Mouse (Mus musculus) cortical plate, adult 2 months (tissue): ENCODE measurements around the gene Tspan9. TPM values are rescaled to one million over a fixed set of nuclear protein-coding genes. Genes with fewer than 3 reads are reported as not detected.

Experiments used
- H3K27ac ChIP-seq: fragments of 200-500 bp; 2 replicates; pipeline ENCODE4 v1.5.1; 2012; ENCODE audit warnings: low read length, control low read depth, inconsistent platforms; ENCODE audit not compliant: insufficient read depth
- H3K4me1 ChIP-seq: fragments of 200-500 bp; 2 replicates; pipeline ENCODE4 v1.6.1; 2011; ENCODE audit warnings: low read length; ENCODE audit not compliant: control insufficient read depth, insufficient read depth
- H3K4me3 ChIP-seq: fragments of 200-500 bp; 2 replicates; pipeline ENCODE4 v1.5.1; 2011; ENCODE audit warnings: mild to moderate bottlenecking, low read length, control low read depth; ENCODE audit not compliant: insufficient read depth
- CTCF ChIP-seq: fragments of 200-500 bp; IDR thresholded peaks from 2 replicates; pipeline ENCODE4 v1.5.1; 2011; ENCODE audit warnings: mild to moderate bottlenecking, control low read depth, low read length; ENCODE audit not compliant: insufficient read depth; ENCODE audit errors: extremely low read depth
- POLR2A ChIP-seq: fragments of 200-500 bp; IDR thresholded peaks from 2 replicates; pipeline ENCODE4 v1.6.1; 2011; ENCODE audit warnings: mild to moderate bottlenecking, low read length, control low read depth; ENCODE audit not compliant: insufficient read depth; ENCODE audit errors: extremely low read depth
- polyA plus RNA-seq: library from polyadenylated mRNA; depleted of rRNA; stranded (reverse); fragments of >200 nt; gene quantifications from 2 replicates; pipeline ENCODE4 v1.2.3, GENCODE M21; 2012

Tspan9 gene
- polyA plus RNA-seq, 1 experiment = 55.5 TPM

DNA sequence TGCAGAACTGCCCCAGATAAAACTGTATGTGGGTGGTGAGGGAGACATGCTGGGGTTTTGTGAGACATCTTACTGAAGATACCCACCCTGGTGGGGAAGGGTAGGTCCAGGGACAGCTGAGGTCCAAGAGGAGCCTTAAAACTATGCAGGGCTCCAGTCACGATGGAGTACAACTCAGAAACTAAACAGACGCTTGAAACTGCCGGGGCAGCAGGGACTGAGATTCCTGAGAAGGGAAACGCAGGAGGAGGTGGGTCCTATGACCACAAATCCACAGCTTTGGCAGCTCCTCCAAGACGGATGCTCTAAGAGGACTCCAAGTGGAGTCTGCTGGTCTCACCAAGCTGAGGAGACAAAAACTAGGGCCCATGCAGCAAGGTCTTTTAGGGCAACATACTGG is 21.3 kb downstream of the Tspan9 start:
- no peak overlapping the region for H3K4me3 ChIP-seq
- H3K4me1 ChIP-seq = no peaks in the 10 kb centered on the region; the same call in none of the 2 replicates
- TF ChIP-seq POLR2A = no peak
- TF ChIP-seq CTCF = no peak
- peak overlapping the region; percentile 41; the same call in 1 of the 2 replicates for H3K27ac ChIP-seq

DNA sequence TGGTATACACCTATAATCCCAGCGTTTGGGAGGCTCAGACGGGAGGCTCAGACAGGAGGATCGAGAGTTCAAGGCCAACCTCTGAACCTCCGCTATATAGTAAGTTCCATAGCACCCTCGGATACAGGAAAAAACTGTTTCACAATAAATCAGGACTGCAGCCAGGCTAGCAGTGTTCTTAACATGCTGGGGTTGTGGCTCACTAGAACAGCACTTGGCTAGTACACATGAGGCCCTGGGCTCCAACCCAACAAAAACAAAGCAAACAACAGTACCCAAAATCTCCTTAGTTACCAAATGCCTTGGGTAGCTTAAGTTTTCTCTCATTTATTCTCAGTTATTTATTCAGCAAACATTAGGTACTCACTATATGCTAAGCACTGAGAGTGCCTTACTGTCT is 21.7 kb downstream of the Tspan9 start:
- H3K4me3 ChIP-seq = no peak overlapping the region
- no peaks in the 10 kb centered on the region; the same call in none of the 2 replicates for H3K4me1 ChIP-seq
- H3K27ac ChIP-seq = no peak overlapping the region
- TF ChIP-seq POLR2A (no peak), CTCF (no peak)

DNA sequence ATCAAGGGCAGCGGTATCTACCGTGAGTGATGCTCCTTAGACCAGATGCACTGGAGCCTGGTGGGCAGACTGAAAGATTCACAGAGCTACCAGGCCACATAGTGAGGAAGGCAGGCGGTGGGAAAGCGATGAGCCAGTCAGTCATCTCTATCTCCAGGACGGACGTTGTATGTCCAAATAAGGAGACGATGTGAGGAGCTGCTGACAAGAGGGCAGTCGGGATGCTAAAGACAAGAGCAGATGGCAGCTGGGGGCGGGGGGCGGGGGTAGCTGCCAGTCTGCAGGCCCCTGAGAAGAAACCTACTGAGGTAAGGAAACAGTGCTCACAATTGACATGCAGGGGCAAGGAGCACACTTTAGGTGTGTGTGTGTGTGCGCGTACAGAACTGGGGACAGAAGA is 22.6 kb downstream of the Tspan9 start:
- H3K27ac ChIP-seq = no peak overlapping the region

DNA sequence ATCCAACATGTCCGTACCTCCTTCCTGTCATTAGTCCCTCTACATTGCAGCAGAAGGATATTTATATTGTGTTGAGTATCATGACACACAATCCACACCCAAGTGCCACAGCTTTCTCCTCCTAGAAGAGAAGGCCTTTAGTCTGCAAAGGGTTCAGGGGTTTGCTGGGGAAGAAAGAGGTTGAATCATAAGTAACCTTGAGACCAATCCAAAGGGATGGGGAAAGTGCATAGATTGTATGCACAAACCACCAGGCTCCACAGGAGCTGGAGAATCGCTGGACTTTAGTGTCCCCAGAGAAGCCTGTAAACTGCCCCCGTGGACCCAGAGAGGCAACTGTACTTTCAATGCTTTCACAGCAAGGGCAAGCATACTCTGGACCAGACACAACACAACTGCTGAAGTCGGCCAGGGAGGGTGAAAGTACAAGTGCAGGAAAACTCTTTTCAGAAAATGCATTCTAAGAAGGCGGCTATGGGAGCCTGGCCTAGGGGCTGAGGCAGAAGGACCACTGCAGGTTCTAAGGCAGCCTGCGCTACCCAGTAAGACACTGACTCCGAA is 24.6 kb downstream of the Tspan9 start:
- no peak overlapping the region for H3K4me3 ChIP-seq
- TF ChIP-seq POLR2A = no peak
- H3K27ac ChIP-seq = no peak overlapping the region
- H3K4me1 ChIP-seq = peaks cover 1% of the 10 kb centered on the region

More for the DNA sequence above, 22.6 kb downstream of the Tspan9 start:
- Histone ChIP-seq H3K4me1 (no peaks in the 10 kb centered on the region; the same call in none of the 2 replicates), H3K4me3 (no peak overlapping the region)
- TF ChIP-seq POLR2A (no peak), CTCF (no peak)

DNA sequence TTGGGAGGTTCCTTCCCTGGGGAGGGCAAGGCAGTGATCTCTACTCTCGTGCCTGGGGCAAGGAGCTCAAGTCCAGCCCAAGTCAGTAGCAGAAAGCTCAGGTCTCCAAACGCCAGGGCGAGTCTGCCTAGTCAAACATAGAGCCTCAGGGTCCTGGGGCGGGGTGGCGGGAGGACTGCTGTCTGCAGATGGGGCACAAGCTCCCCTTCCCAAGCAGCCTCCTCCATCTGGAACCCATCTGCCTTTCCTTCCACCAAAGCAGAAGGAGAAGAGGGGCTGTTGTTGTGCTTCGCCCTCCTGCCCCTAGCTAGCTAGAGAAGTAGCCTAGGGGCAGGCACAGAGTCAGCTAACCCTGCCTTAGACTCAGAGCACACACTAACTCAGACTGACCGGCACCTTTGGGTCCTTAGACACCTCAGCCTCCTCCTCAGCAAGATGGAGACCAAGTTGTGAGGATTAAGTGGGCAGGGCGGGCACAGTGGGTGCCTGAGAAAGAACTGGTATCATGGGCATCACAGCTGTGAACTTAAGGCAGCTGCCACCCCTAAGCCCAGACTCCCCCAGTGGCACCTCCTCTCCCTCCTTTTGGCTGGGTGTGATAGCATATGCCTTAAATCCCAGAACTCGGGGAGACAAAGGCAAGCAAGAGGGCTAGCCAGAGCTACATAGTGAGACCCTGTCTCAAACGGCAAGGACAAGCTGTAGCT is 26.4 kb downstream of the Tspan9 start:
- H3K27ac ChIP-seq = no peak overlapping the region
- peaks cover 1% of the 10 kb centered on the region; the same call in 1 of the 2 replicates for H3K4me1 ChIP-seq
- H3K4me3 ChIP-seq = no peak overlapping the region
- TF ChIP-seq CTCF = no peak
- no peak for TF ChIP-seq POLR2A

DNA sequence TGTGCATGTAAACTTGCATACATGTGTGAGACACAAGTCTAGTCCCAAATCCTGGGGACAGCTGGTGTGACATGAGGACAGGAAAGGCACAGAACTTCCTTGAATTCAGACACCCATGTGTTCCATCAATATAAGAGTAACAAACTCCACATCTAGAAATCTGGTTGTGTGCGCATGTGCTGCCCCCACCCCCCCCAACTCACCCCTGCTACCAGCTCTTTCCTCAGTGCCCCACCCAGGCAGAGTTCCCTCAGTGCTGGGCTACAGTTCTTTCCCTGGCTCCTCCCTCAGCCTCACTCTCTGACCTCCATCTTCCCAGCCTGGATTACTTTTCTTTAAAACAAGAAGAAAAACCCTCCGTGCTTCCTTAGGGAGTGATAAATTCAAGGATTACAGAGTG is 27.1 kb downstream of the Tspan9 start:
- Histone ChIP-seq H3K4me3 (no peak overlapping the region), H3K4me1 (0 out of 2 replicates have a peak, but pooled peaks cover 1% of the 10 kb centered on the region), H3K27ac (no peak overlapping the region)
- TF ChIP-seq POLR2A (no peak), CTCF (no peak)

DNA sequence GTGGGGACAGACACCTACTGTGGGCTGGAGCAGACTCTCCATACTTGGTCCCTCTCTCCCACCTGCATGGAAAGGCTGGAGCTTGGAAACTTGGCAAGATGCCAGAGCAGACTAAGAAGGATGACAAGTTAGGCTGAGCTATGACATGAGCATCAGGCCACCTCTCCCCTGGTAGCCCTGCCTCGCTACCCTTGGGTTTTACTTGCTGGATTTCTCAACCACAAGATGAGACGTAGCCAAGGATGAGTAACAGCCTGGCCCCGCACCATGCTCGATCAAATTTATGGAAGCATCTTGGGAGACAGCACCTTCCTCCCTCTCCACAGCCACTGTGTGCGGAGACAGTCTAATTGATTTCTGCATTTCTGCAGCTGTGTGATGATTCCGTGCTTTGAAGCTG is 28.3 kb downstream of the Tspan9 start:
- TF ChIP-seq CTCF (no peak), POLR2A (no peak)
- 0 out of 2 replicates have a peak, but pooled peaks cover 1% of the 10 kb centered on the region for H3K4me1 ChIP-seq
- no peak overlapping the region for H3K27ac ChIP-seq
- H3K4me3 ChIP-seq = no peak overlapping the region

DNA sequence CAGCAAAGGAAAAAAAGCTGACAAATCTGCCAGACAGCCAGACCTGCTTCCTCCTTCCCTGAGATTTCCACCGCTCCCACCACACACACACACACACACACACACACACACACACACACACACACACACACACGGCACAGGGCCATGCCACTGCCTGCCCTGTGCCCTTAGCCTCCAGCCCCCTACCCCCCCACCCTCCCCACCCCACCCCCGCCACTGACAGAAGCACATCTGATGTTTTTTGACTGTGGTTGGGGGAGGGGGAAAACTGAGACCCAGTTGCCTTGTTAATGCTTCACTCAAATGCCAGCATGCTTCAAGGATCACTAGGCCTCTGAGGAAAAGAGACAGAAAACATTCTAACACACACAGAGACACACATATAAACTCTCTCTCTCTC is 30.8 kb downstream of the Tspan9 start:
- no peak for TF ChIP-seq POLR2A
- no peak for TF ChIP-seq CTCF
- H3K4me1 ChIP-seq = 0 out of 2 replicates have a peak, but pooled peaks cover 1% of the 10 kb centered on the region
- no peak overlapping the region for H3K27ac ChIP-seq
- H3K4me3 ChIP-seq = no peak overlapping the region

DNA sequence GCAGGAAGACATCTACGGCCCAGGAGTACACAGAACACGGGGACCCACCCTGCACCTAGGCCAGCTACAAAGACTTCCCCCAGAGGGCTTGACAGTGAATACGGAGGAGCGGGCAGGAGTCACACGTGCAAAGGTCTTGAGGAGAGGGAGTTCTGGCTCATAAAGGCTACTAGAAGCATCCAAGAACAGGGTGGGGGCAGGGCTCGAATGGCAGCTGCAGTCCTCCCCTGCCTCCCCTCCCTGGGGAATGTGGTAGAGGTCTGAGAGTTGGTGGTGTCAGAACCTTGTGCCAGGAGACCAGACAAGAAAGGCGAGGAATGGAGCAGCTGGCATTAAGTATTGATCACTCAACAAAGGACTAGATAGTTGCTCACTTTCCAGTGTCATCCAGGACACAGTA is 31.6 kb downstream of the Tspan9 start:
- H3K4me1 ChIP-seq = 0 out of 2 replicates have a peak, but pooled peaks cover 1% of the 10 kb centered on the region
- H3K27ac ChIP-seq = no peak overlapping the region
- H3K4me3 ChIP-seq = no peak overlapping the region
- TF ChIP-seq CTCF = no peak
- TF ChIP-seq POLR2A = no peak

DNA sequence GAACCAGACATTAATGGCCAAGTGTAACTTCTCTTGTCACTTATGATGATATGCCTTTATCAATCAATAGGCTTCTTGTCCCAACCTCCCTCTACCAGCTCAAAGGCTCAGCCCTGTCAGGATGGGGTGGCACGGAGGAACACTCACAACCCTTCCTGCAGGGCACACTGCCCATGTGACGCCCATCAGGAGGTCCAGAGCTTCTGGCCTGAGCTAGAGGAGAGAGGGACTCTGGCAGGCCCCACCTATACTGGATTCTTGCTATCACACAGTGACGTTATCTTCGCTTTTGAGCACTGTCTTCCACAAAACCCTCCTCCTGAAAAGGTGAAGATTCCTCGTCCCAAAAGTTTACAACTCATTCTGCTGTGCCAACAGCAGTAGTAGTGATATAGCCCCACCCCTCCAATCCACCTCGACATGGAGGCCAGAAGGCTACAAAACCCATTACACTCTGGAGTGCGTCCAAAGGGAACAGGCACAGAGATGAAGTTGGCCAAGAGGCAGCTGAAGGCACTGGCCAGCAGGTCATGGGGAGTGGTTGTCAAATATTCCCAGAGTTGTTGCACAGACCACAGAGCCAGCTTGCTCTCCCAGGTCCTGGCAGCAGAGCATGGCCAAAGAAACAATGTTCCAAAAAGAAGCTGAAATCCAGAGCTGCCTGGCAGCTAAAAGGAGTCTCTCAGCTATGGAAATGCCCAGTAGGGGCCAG is 34.9 kb downstream of the Tspan9 start:
- no peaks in the 10 kb centered on the region for H3K4me1 ChIP-seq
- H3K4me3 ChIP-seq = no peak overlapping the region
- no peak for TF ChIP-seq POLR2A
- no peak for TF ChIP-seq CTCF
- H3K27ac ChIP-seq = no peak overlapping the region
